Mouse (Mus musculus) kidney, postnatal 25 days (tissue): ENCODE measurements around the gene Dcaf10.
"Not testable (repeated sequence)": the region's sequence is repeated elsewhere in the genome, so short reads cannot be mapped to it uniquely, and the experiment has no call there.

Experiments
- DNase-seq, 2 experiments: peaks; one replicate each; pipeline ENCODE4 v3.0.0; 2021; ENCODE audit warnings: mixed read lengths in 2 of 2

The Dcaf10 gene

GRCm38 (mm10) chr4:45396211-45396610 is 54.3 kb downstream of the Dcaf10 start:
- not testable (repeated sequence) for DNase-seq

DNA sequence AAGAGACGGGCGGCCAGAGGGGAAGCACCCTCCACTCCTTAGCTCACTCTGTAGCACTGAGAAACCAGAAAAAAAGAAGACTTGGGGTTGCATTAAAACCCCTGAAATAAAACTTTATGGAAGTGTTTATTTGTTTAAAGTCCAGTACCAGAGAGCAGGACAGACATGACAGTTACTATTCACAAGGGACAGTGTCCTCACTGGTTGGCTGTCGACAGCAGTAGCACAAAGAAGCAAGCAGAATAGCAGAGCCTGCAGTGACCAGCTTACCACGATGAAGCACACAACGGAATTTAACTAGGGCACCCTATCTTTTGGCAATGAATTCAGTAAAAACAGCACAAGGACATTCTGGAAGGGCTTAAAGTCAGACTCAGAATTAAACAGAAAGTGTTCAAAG is 56.4 kb downstream of the Dcaf10 start:
- not testable (repeated sequence) for DNase-seq

DNA sequence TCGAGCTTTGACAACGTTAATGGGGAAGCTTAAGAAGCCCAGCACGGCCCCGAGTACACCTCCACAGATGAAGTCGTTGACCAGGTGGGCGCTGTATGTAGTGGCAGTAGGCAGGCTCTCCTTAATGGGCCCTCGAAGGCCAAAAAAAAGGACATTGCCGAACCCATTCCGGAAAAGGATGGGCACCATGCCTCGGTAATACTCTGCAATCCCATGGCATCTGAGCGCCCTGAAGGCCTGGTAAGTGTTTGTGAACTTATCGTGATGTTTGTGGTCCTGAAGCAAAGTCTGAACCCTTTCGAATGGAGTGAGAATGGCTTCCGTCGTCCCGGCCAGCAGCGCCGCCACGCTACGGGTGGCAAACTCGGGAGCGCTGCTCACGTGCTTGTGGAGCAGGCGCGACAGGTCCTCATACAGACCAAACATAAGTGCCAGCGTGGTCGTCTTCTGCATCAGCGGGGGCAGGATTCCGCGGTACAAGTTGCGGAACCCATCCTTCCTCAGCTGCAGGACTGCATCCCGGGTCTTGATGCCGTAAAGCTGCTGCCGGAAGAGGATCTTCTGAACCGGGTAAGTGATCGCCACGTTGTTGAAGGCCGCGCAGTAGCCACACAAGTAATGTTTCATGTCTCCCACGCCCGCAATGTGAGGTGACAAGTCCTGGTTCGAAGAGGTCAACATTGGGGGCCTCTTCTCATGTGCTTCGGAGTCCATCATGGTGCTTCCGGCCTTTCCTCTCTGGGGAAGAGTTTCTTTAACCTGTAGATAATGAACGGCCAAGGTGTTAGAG is 57.7 kb downstream of the Dcaf10 start:
- no peak for DNase-seq

- DNase-seq: no peak
These were observed 60.4 kb downstream of the Dcaf10 start for GRCm38 (mm10) chr4:45402281-45402680.

GRCm38 (mm10) chr4:45402878-45403498 is 61.1 kb downstream of the Dcaf10 start:
- DNase-seq: peak; percentile 34 to 57

DNA sequence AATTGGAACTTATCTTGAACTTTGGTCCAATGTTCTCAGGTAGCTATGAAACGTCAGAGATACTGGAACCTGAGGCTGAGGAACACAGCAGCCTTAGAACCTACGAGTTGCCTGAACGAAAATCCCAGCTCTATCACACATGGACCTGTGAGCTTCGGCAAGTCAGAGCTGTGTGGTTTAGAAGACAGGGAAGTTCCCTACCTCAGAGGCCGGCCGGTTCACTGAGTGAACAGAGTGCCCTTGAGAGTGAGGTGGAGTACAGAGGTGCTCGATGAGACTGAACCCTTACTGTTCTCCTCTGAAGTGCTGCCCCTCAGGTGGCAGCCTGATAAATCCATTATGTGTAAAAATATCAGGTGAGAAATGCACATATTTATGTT is 61.6 kb downstream of the Dcaf10 start:
- DNase-seq: peak in 1 of 2 experiments; percentile 27

GRCm38 (mm10) chr4:45404086-45404485 is 62.2 kb downstream of the Dcaf10 start:
- DNase-seq: no peak

- DNase-seq: peak; percentile 67 to 80
These were observed 63.4 kb downstream of the Dcaf10 start for GRCm38 (mm10) chr4:45405315-45405714.

DNA sequence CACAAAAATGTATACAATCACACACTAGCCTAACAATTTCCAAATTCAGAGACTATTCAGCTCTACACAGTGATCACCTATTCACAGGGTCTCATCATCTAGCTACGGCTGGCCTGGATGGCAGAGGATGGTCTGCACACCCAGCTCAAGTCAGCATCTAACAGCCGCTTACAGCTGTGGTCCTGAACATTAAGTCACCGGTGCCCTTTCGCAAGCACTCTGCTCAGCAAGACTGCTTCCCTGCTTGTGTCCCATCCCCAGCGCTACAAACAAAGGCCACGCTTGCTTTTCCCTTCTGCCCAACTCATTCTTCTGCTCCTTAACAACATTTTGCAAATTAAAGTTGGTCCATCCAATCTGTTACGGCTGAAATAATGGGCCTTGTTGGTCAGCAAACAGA is 64.5 kb downstream of the Dcaf10 start:
- peak in 1 of 2 experiments; percentile 41 for DNase-seq

DNA sequence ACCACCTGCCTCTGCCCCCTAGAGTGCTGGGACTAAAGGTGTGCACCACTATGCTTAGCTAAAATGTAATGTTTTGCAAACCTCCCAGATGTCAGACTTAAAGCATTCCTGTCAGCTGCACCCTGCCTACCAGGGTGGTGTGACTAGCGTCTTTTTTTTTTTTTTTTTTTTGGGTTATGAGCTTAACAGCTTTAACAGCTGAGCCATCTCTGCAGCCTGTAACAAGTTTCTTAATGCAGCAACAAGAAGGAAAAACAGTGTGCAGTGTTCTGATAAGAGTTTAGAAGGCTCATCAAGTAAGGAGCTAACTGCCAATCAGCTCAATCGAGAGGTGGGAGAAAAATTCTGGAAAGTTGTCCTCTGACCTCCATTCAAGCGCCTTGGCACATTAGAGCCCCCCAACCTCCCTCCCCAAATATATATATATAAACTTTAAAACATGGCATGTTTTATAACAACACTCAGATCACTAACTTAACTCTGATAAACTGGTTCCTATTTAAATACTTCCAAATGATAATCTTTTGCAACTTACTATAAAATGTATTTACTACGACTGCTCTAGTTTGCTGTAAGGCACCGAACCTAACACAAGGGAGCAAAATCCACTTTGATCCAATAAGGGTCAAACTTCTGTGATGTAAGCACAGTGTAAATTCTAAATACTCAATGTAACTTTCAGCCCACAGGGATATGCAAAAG is 65.3 kb downstream of the Dcaf10 start:
- no peak for DNase-seq

GRCm38 (mm10) chr4:45407703-45408334 is 65.9 kb downstream of the Dcaf10 start:
- peak; percentile 73 to 81 for DNase-seq

DNA sequence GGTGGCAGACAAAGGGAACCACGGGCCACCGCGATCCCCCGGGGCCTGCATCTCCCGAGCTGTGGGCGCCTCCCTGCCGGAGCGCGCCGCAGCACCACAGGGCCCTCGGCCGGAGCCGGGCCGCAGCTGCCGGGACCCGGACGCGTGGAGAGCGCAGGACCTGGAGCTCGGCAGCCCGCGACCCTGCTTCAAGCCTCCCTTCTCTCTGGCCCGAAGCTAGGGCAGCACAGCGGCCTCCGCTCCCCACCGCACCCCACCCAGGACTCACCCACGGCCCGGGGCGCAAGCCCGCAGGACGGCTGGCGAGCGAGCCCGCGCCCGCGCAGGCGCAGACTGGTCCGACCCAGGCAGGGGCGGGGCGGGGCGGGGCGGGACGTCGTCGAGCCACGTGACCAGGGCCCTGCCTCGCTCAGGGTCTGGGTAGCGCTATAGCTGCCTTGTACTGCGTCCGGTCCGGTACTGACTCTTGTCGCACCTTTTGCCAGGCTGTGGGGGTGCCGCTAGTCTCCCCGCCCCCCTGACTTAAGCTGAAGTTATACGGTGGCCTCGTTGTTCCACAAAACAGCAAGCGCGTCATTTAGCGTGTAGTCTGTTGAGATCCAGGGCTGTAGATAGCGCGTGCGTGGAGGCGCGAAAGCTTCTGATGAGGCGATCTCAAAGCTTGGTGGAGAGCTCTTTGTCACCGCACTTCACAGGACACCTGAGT is 66.7 kb downstream of the Dcaf10 start, which contains the start of gene Slc25a51:
Slc25a51 (minus strand) TSS at position 340 of the 706 bp plus-strand sequence.
- peak; percentile 89 to 95 for DNase-seq

DNA sequence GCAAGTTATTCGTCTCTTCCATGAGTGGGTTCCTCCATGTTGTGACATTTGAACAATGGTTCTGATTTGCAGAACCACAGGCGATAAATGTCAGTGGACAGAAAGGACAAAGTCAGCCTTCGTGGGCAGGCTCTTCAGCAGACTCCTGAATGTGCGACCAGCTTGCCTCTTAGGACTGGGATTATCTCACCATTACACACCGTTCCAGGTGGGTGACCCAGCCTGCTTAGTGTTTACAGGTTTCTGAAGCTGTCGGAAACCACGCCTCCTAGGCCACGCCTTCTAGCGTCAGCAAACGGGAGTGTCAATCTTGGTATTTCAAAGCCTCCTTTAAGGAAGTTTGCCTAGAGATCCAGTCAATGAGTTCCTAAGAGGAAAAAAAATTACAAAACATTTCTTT is 67.4 kb downstream of the Dcaf10 start:
- peak; percentile 95 for DNase-seq

DNA sequence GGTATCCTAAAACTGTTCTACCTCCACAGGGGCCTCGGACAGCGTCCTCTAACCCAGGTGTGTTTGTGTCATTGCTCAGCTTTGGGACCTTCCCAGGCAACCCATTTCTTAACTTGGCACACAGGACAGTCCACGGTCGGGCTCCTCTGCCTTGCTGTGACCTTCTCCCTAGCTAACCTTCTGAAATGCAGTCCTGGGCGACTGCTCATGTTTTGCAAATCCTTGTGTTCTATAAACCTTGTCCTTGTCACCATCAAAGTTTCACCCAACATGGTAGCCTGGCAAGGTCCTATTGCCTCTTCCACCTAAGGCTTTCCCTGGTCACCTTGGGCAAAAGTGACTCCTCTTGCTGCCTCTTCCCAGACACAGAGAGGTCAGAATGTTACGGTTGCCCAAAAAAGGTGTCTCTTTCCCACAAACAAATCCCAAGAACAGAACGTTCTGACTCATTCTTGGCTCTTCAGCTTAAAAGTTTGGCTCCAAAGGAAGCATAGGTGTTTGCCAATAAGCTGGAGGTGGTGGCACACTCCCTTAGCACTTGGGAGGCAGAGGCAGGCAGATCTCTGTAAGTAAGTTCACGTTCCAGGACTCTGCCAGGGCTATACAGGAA is 69.4 kb downstream of the Dcaf10 start:
- peak in 1 of 2 experiments; percentile 29 for DNase-seq

DNA sequence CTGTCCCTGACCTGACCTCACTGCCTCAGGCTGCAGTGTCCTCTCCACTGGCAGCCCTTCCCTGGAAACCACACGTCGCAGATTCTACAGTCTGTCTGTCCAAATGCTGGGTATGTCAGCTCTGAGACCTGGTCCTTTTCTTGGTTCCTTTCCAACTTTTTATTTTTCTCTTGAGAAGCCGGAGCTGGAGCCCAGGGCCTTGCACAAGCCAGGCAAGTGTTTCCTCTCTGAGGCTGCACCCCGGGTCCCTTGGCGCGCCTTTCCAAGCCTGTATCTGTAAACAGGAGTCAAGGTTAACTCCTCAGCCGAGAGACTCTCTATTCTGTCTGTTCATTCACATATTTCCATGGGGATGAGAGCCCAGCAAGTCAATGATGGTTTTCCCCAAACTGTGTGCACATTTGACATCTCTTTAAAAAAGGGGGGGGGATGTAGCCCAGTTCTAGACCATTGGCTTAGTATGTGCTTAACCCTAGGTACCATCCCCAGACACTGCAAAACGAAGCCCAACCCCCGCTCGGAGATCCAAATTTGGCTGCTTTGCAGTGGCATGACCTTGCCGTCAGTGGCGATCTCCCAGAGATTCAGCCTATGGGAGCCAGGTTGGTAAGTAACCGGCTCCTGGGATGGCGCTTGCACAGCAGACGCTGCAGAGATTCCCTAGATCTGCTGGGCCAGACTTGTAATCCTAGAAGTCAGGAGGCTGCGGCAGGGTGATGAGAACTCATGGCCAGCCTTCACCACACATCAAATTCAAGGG is 70.7 kb downstream of the Dcaf10 start:
- peak in 1 of 2 experiments; percentile 43 for DNase-seq

DNA sequence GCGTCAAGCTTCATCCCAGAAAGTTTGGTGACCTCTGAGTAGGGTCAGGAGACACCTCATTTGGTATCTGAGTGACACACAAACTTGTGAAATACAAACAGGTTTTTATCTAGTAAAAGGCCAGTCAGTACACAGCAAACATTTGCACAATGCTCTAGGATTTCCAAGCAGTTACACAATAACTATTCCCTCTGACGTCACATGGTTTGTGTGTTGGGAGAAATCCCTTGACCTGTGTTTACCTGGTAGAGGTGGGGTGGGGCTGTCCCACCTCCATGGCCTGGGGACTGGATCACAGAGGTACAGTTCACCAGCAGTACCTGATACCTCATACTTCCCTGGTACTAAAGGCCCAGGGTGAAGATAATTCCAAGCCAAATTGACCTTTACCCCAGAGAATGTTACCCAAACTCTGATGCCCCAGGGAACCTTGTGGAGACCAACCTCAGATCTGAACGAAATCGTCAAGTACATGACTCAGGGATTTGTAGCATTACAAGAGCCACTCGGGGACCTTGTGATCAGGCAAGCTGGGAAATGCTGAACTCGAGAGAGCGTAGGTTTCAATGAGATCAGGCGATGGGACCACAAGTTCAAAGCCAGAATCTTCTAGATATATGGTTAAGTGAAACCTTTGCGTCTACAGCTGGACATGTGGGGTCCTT is 71.9 kb downstream of the Dcaf10 start:
- no peak for DNase-seq

GRCm38 (mm10) chr4:45416314-45416713 is 74.4 kb downstream of the Dcaf10 start:
- DNase-seq: no peak

DNA sequence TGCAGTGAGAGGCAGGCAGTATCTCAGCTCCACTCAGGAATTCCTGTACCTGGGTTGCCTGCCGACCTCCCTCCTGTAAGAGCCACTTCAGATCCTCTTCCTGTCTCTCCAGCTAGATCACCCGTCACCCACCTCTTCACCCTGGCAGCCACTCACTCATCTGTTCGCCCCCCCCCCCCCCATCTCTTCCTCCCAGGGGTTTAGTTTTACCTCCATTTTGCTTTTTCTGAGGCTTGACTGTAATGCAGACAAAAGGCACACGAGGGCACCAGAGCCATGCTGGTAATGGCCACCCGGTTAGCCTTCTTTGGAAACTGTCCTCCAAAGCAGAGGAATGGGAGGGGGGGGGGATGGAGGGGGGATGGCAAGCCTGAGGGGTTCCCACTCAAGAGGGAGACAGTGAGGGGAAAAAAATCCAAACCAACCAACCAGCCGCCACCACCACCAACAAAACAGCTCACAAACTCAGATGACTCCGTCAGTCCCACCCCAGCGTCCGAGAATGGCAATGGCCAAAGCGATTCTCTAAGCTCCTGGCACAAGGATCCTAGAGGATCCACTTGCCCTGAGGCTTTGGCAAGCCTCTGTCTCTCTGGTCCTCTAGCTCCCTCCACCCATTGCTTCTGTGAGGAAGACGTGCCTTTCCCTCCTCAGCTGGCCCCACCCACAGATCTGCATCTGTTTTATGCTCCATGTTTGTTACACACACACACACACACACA is 76.5 kb downstream of the Dcaf10 start:
- DNase-seq: peak; percentile 67 to 78

DNA sequence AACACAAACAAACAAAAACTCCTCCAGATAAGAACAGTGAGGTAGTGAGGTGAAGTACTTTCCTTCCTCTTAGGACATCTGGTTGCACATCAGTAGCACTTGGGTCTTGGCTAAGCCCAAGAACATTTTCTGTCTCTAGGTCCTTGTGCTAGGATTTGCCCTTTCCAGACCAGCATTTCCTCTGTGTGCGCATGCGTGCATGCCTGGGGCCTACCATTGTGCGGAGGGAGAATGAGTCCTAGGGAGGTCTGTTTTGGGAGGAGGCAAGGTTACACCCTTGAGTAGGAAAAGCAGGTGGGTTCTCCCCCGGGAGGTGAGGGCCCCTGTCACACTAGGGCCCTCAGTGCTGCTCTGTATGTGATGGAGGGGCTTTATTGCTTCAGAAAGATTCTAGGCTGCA is 77.2 kb downstream of the Dcaf10 start:
- no peak for DNase-seq

- DNase-seq: no peak
These were observed 78.8 kb downstream of the Dcaf10 start for GRCm38 (mm10) chr4:45420733-45421132.
